Mouse (Mus musculus) liver, embryonic 14.5 days (tissue): Measurements from ENCODE around the gene Vmn2r11. TPM values are rescaled to one million over a fixed set of nuclear protein-coding genes. Genes with fewer than 3 reads are reported as not detected.

Experiments
- polyA plus RNA-seq, 2 experiments: library from polyadenylated mRNA; depleted of rRNA in 1 of 2; stranded (reverse) in 1 of 2; unstranded in 1 of 2; fragments of >200 nt; fragmentation: Nextera tagmentation in 1 of 2; extraction: Ambion mirVana in 1 of 2; gene quantifications; 2 replicates each; pipeline versions ENCODE4 v1.2.1 to v1.2.3; 2012 to 2014

Vmn2r11 gene
- polyA plus RNA-seq, 2 experiments = not detected

Other genes with a start within 250 kb of the Vmn2r11 start
- gene Vmn2r9, start 207.0 kb downstream of the Vmn2r11 start, polyA plus RNA-seq (2012; rRNA removed) = not detected in 2 replicates
- not detected in 2 replicates for gene Vmn2r9, start 207.0 kb downstream of the Vmn2r11 start, polyA plus RNA-seq (2014; fragmentation: Nextera tagmentation; extraction: Ambion mirVana)
- gene Vmn2r10, start 53.0 kb downstream of the Vmn2r11 start, polyA plus RNA-seq (2012; rRNA removed) = not detected in 2 replicates
- gene Vmn2r10, start 53.0 kb downstream of the Vmn2r11 start, polyA plus RNA-seq (2014; fragmentation: Nextera tagmentation; extraction: Ambion mirVana) = not detected in 2 replicates
- not detected in 2 replicates for gene Vmn2r12, start 38.4 kb upstream of the Vmn2r11 start, polyA plus RNA-seq (2012; rRNA removed)
- not detected in 2 replicates for gene Vmn2r12, start 38.4 kb upstream of the Vmn2r11 start, polyA plus RNA-seq (2014; fragmentation: Nextera tagmentation; extraction: Ambion mirVana)
- not detected in 2 replicates for gene Vmn2r13, start 132.6 kb upstream of the Vmn2r11 start, polyA plus RNA-seq (2012; rRNA removed)
- gene Vmn2r13, start 132.6 kb upstream of the Vmn2r11 start, polyA plus RNA-seq (2014; fragmentation: Nextera tagmentation; extraction: Ambion mirVana) = not detected in 2 replicates
- gene Vmn2r14, start 165.1 kb upstream of the Vmn2r11 start, polyA plus RNA-seq (2012; rRNA removed) = not detected in 2 replicates
- not detected in 2 replicates for gene Vmn2r14, start 165.1 kb upstream of the Vmn2r11 start, polyA plus RNA-seq (2014; fragmentation: Nextera tagmentation; extraction: Ambion mirVana)
- not detected in 2 replicates for gene Vmn2r15, start 238.1 kb upstream of the Vmn2r11 start, polyA plus RNA-seq (2012; rRNA removed)
- not detected in 2 replicates for gene Vmn2r15, start 238.1 kb upstream of the Vmn2r11 start, polyA plus RNA-seq (2014; fragmentation: Nextera tagmentation; extraction: Ambion mirVana)